Mouse (Mus musculus) frontal cortex, postnatal 14 days (tissue): Measurements from ENCODE around the gene Plcd3.

ENCODE experiments used
- DNase-seq, 2 experiments: peaks; one replicate each; pipeline ENCODE4 v3.0.0; 2022; ENCODE audit warnings: low spot score in 2 of 2

Plcd3 gene

DNA sequence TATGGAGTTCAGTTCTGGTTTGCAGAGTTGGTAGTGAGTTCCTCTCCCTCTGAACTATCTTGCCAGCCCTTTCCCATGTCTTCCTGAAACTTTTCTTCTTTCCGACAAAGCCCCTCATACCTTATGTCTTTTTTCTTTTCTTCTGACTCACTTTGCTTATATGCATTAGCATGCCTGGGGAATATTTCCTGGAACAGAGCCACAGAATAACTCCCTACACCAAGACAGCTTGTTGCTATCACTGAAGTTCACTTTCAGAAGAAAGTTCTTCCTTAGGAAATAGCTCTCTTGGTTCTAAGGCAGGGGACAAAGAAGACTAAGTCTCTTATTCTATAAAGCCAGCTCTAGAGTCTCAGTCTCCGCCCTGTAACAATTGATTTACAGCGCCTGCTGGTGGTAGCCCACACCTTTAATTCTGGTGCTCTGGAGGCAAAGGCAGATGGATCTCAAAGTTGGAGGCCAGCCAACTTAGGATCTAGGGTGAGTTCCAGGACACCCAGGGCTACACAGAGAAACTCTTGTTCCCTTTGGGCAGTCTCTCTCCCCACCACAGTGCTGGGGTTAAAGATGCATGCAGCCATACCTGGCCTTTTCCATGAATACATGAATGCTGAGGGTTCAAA, 80.6 kb downstream of the Plcd3 start:
- DNase-seq = no peak
